Mouse (Mus musculus) cerebellum, postnatal 25 days (tissue): ENCODE results near the gene Hapln1.
A peak's percentile ranks its signal among the peaks of the same experiment; 100 is the strongest.

Experiments used
- DNase-seq, 2 experiments: peaks; one replicate each; pipeline ENCODE4 v3.0.0; 2021; ENCODE audit warnings: mixed read lengths in 2 of 2

Gene Hapln1

GRCm38 (mm10) chr13:89539205-89539886 lies at the start of gene Hapln1:
Gene Hapln1 (plus strand): TSS chr13:89539796.
- peak; percentile 21 to 44 for DNase-seq

- no peak for DNase-seq
Observed at GRCm38 (mm10) chr13:89493169-89493568, 46.4 kb upstream of the Hapln1 start.

- DNase-seq = no peak
Observed at GRCm38 (mm10) chr13:89493678-89494077, 45.9 kb upstream of the Hapln1 start.

- DNase-seq = no peak
Observed at GRCm38 (mm10) chr13:89496569-89496968, 43.0 kb upstream of the Hapln1 start.

GRCm38 (mm10) chr13:89499419-89499818 lies 40.2 kb upstream of the Hapln1 start:
- DNase-seq = no peak

- no peak for DNase-seq
Observed at GRCm38 (mm10) chr13:89521507-89521908, 18.1 kb upstream of the Hapln1 start.

GRCm38 (mm10) chr13:89528716-89529115 lies 10.9 kb upstream of the Hapln1 start:
- DNase-seq = no peak

- no peak for DNase-seq
Observed at GRCm38 (mm10) chr13:89530386-89530785, 9.2 kb upstream of the Hapln1 start.

GRCm38 (mm10) chr13:89539887-89540264 lies 280 bp downstream of the Hapln1 start:
- no peak for DNase-seq

- DNase-seq = no peak
Observed at GRCm38 (mm10) chr13:89540301-89540982, 846 bp downstream of the Hapln1 start.

GRCm38 (mm10) chr13:89543003-89543402 lies 3.4 kb downstream of the Hapln1 start:
- peak in 1 of 2 experiments; percentile 32 for DNase-seq

GRCm38 (mm10) chr13:89548203-89548740 lies 8.7 kb downstream of the Hapln1 start:
- DNase-seq = peak; percentile 19 to 65

GRCm38 (mm10) chr13:89549507-89549906 lies 9.9 kb downstream of the Hapln1 start:
- no peak for DNase-seq

GRCm38 (mm10) chr13:89551502-89551901 lies 11.9 kb downstream of the Hapln1 start:
- DNase-seq = peak in 1 of 2 experiments; percentile 9

- no peak for DNase-seq
Observed at GRCm38 (mm10) chr13:89564518-89564917, 24.9 kb downstream of the Hapln1 start.

GRCm38 (mm10) chr13:89566300-89566699 lies 26.7 kb downstream of the Hapln1 start:
- DNase-seq = no peak

- no peak for DNase-seq
Observed at GRCm38 (mm10) chr13:89579115-89579514, 39.5 kb downstream of the Hapln1 start.

- no peak for DNase-seq
Observed at GRCm38 (mm10) chr13:89583138-89583746, 43.6 kb downstream of the Hapln1 start.

- no peak for DNase-seq
Observed at GRCm38 (mm10) chr13:89583747-89584738, 44.4 kb downstream of the Hapln1 start.

- no peak for DNase-seq
Observed at GRCm38 (mm10) chr13:89585144-89585543, 45.5 kb downstream of the Hapln1 start.

- DNase-seq = no peak
Observed at GRCm38 (mm10) chr13:89595105-89595504, 55.5 kb downstream of the Hapln1 start.

GRCm38 (mm10) chr13:89597354-89597753 lies 57.8 kb downstream of the Hapln1 start:
- peak in 1 of 2 experiments; percentile 10 for DNase-seq
